Mouse (Mus musculus) adrenal gland, adult 10 weeks (tissue): Measurements from ENCODE around the gene Fbxw5. TPM values are rescaled to one million over a fixed set of nuclear protein-coding genes. Genes with fewer than 3 reads are reported as not detected.

ENCODE experiments used
- polyA plus RNA-seq: library from polyadenylated mRNA; stranded (reverse); fragments of 350-450 nt; fragmentation: Illumina TruSeq; extraction: RNeasy Lipid Tissue Mini Kit (QIAGEN cat#74804); gene quantifications from one replicate; pipeline ENCODE4 v1.2.3, GENCODE M21; 2014; ENCODE audit warnings: low read depth, low replicate concordance

The Fbxw5 gene
- polyA plus RNA-seq = 1.3 TPM

DNA sequence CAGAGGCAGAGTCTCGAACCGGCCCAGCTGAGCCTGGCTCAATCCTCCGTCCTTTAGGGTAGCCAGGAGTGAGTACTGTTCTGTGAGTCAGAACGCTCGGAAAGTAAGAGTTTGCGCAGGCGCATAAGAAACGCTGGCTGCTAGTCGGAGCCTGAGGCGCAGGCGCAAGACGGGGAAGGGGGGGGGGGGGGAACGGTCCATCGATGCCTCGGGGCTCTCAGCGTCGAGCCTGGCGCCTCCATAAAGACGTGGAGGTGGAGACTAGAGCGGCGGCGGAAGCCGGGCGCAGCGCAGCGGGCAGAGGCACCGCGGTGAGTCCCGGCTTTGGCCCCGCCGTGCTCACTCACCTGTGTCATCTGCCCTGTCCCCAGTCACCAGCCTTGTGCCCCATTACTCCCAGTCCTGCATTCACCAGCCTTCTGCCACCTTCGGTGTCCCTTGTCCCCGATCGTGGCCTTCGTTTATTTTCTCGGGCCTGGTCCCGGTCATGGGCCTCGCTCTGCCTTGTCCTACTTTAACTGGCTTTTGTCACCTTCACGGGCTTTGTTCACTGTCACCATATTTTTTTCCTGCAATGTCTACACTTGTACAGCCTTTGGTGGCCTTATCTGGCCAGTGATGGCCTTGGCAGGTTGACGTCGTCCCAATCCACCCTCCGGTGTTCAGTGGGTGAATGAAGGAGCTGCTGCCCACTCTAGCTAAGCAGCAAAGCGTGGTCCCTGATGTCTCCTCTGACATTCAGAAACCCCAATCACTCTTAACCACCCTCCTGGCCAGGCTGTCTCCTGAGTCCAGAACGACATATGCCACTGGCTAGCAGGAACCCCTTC lies at the start of gene Fbxw5:
Fbxw5 (plus strand) TSS at position 175 of the 830 bp plus-strand sequence.

DNA sequence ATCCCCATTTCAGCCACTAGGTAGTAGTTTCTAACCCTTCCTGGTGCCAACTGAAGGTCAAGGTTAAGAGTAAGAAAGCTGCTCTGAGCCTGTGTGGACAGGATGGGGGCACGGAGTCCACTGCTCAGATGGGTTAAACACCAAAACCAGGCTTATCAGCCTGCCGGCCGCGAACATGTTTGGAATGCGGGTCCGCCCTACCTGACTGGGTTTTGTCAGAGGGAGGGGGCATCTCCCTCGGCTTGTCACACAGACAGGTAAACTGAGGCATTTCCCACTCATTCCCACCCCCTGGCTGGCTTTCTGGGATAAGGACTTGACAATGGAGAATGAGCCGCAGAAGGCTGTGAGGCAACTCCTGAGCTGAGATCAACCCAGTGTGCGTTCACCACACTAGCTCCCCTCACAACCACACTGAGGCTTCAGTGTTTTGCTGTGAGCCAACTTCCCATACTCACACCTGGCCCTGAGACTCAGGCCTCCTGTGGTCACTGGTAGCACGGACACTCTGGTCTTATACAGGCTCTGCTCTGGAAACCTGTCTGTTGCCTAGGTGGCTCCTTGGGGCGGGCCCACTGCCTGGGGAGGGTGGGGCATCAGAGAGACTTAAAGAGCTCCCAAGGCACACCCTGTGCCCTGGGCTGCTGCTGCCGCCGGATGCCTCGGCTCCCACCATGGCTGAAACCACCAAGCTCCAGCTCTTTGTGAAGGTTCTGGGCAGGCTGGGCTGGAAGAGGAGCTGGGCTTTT lies 44.2 kb upstream of the Fbxw5 start, which contains the start of gene Clic3:
Clic3 (plus strand) TSS at position 634 of the 749 bp plus-strand sequence.

DNA sequence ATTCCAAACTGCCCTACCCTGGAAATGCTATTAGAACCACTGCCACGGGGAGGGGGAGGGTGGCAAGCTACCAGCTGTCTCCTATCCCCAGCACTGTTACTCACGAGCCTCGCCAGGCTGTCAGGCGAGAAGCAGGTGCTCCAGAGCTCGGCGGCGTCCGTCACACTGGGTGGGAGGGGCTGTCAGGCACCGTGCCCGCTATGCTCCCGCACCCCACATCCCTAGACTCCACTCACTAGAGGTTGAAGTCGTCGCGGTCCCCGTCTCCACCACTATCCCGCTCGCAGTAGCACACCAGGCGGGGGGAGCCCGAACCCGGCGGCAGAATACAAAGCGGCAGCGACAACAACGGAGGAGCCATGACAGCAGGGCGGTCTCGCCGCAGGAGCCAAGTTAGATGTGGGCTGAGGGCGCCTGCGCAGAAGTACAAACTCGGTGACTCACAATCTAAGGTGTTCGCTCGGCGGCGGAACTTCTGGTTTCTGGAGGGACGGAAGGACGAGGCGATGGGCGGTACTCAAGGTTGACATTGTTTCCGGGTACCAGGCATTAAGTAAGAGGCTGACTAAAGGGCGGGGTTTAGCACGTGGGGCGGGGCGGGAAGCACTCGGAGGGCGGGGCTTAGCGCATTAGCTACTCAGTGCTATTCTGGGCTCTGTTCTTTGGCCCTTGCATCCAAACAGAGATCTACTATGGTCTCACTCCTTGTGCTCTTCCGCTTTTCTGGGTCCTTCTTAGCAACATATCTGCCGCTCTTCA lies 39.8 kb upstream of the Fbxw5 start, which contains the start of gene Paxx:
Paxx (minus strand) TSS at position 544 of the 759 bp plus-strand sequence.

DNA sequence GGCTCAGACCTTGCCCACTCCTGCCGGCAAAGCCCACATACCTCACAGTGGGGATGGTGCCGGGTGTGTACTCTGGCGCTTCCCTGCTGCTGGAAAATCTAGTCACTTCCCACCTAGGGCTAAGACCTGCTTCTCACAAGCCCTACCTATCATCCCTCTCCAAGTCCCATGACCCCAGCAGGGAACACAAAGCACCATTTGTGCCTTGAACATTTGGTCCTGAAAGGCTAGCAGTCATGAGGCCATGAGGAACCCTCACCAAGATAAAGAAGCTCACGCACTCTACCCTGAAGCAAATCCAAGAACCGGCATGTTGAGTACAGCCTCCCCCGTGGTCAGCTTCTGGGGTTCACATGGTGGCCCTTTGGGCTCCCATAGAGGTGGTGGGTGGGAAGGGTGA lies 30.6 kb upstream of the Fbxw5 start, which contains the start of gene Ptgds:
Ptgds (minus strand) TSS at position 78 of the 400 bp plus-strand sequence.

DNA sequence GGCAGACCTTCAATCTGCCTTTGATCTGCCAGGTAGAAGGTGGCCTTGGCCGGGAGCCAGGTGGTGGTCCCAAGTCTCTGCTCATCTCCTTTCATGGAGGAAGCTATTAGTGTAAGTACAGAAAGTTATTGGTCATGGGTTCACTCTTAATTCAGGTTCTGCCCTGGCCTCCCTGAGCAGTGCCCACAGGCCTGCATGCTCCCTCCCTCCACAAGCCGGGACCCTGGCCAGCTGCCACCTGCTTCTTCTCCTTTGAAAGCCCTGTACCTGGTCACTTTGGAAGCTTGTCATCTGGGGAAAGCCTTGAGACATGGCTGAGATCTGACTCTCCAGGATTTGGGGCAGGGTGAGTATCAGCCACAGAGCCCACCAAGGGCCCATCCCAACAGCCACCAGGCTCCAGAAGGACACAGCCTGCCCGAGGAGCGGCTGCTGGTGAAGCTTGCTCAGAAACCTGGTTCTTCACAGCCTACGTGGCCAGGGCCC lies 7.0 kb upstream of the Fbxw5 start, which contains the start of gene Lcn12:
Lcn12 (minus strand) TSS at position 436 of the 486 bp plus-strand sequence.

DNA sequence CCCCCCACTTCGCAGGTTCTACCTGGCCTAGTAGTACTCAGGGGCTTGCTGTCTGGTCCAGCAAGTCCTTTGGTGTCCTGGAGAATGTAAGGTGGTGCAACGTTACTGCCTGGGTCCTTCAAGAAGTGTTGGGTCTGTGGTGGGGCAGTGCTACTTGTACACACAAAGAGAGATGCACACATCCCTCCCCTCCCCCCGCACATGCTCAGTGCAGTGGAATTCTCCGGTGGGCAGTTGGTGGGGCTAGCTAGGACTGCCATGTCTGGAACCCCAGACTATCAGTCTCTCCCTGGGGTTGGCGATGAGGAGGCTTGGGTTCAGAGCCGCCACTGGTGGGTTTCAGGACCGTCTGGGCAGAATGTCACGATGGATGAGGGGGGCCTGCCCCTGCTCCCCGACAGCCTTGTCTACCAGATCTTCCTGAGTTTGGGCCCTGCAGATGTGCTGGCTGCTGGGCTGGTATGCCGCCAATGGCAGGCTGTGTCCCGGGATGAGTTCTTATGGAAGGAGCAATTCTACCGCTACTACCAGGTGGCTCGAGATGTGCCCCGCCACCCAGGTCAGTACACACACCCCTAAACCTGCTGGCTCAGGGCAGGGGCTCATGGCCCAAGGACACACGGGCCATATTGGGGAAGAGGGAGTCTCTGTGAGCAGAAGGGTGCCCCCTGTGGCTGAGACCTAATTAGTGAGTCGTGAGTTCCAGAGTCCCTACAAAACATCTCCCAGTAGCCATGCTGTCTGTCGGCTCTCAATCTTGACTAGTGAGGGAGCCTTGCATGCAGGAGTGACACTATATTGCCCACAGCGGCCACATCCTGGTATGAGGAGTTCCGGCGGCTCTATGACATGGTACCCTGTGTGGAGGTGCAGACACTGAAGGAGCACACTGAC lies 1.3 kb downstream of the Fbxw5 start, which contains the start of gene C8g:
C8g (minus strand) TSS at position 127 of the 894 bp plus-strand sequence.

DNA sequence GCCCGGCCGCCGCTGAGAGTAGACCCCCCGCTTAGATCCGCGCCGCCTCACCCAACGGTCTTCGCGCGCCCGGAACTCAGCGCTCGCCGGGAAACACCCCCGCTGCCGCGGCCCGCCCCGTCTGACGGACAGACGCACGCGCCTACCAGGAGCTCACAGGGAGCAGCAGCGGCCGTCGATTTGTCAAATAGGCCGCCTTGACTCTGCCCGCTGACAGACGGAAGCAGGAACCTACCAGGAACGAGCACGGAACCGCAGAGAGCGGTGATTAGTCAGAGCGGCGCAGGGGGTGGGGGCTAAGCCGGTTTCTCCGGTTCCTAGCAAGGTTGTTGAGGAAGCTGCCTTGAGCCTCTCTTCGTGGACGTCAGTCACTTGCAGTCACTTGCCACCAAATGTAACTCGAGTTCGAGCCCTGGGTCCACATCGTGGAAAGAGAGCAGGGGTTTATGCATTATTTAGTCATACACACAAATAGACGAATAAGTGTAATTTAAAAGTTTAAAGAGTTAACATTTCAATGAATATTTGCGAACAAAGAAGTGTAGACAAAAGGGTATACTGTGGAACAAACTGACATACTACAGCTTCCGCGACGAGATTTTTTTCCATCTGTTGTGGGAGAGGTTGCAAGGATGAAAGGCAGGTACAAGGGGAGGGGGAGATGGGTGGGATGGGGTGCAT lies 46.4 kb downstream of the Fbxw5 start, which contains the start of gene Traf2:
Traf2 (minus strand) TSS at position 130 of the 681 bp plus-strand sequence.

Other genes starting within 250 kb of the Fbxw5 start
- not detected for gene Tmem203, start 245.3 kb upstream of the Fbxw5 start, polyA plus RNA-seq
- gene Tprn, start 238.1 kb upstream of the Fbxw5 start, polyA plus RNA-seq = 0.52 TPM
- gene Ssna1, start 228.3 kb upstream of the Fbxw5 start, polyA plus RNA-seq = 2.9 TPM
- 6.7 TPM for gene Anapc2, start 228.3 kb upstream of the Fbxw5 start, polyA plus RNA-seq
- gene Tmem210, start 212.6 kb upstream of the Fbxw5 start, polyA plus RNA-seq = not detected
- gene Lrrc26, start 210.8 kb upstream of the Fbxw5 start, polyA plus RNA-seq = not detected
- 2.7 TPM for gene Grin1, start 181.6 kb upstream of the Fbxw5 start, polyA plus RNA-seq
- gene Man1b1, start 168.4 kb upstream of the Fbxw5 start, polyA plus RNA-seq = 23.9 TPM
- 15.1 TPM for gene Dpp7, start 144.4 kb upstream of the Fbxw5 start, polyA plus RNA-seq
- 0.41 TPM for gene Uap1l1, start 135.1 kb upstream of the Fbxw5 start, polyA plus RNA-seq
- gene Sapcd2, start 128.4 kb upstream of the Fbxw5 start, polyA plus RNA-seq = not detected
- gene Entpd2, start 104.9 kb upstream of the Fbxw5 start, polyA plus RNA-seq = 1.6 TPM
- 16.0 TPM for gene Npdc1, start 101.4 kb upstream of the Fbxw5 start, polyA plus RNA-seq
- not detected for gene Fut7, start 77.5 kb upstream of the Fbxw5 start, polyA plus RNA-seq
- 1.9 TPM for gene Abca2, start 72.0 kb upstream of the Fbxw5 start, polyA plus RNA-seq
- gene Clic3, start 43.9 kb upstream of the Fbxw5 start, polyA plus RNA-seq = not detected
- gene Paxx, start 39.7 kb upstream of the Fbxw5 start, polyA plus RNA-seq = 1.5 TPM
- gene Ptgds, start 30.7 kb upstream of the Fbxw5 start, polyA plus RNA-seq = not detected
- gene Lcn12, start 6.8 kb upstream of the Fbxw5 start, polyA plus RNA-seq = not detected
- gene C8g, start 969 bp downstream of the Fbxw5 start, polyA plus RNA-seq = not detected
- 1.6 TPM for gene Traf2, start 46.2 kb downstream of the Fbxw5 start, polyA plus RNA-seq
- gene Edf1, start 57.1 kb downstream of the Fbxw5 start, polyA plus RNA-seq = 3.3 TPM
- 1.6 TPM for gene Mamdc4, start 74.1 kb downstream of the Fbxw5 start, polyA plus RNA-seq
- not detected for gene Phpt1, start 74.5 kb downstream of the Fbxw5 start, polyA plus RNA-seq
- not detected for gene Ajm1, start 81.0 kb downstream of the Fbxw5 start, polyA plus RNA-seq
- 68.8 TPM for gene Rabl6, start 107.8 kb downstream of the Fbxw5 start, polyA plus RNA-seq
- gene Ccdc183, start 116.9 kb downstream of the Fbxw5 start, polyA plus RNA-seq = not detected
- gene Tmem141, start 121.3 kb downstream of the Fbxw5 start, polyA plus RNA-seq = 6.4 TPM
- gene Fcna, start 127.3 kb downstream of the Fbxw5 start, polyA plus RNA-seq = 1.3 TPM
- not detected for gene Lcn8, start 152.4 kb downstream of the Fbxw5 start, polyA plus RNA-seq
- gene Lcn5, start 157.2 kb downstream of the Fbxw5 start, polyA plus RNA-seq = 1.3 TPM
- gene Lcn6, start 176.0 kb downstream of the Fbxw5 start, polyA plus RNA-seq = not detected
- gene Lcn10, start 182.0 kb downstream of the Fbxw5 start, polyA plus RNA-seq = not detected
- 3.4 TPM for gene Obp2a, start 199.3 kb downstream of the Fbxw5 start, polyA plus RNA-seq
- gene Bmyc, start 206.0 kb downstream of the Fbxw5 start, polyA plus RNA-seq = 15.5 TPM
- gene Obp2b, start 236.3 kb downstream of the Fbxw5 start, polyA plus RNA-seq = not detected